Mouse (Mus musculus) ES-Bruce4 (cell line): ENCODE measurements around the gene Slc22a12. TPM values are rescaled to one million over a fixed set of nuclear protein-coding genes. Genes with fewer than 3 reads are reported as not detected.

Experiments used
- H3K27ac ChIP-seq: 2 replicates; pipeline ENCODE4 v1.5.1; 2012; ENCODE audit warnings: low read length, inconsistent platforms; ENCODE audit not compliant: insufficient read depth
- H3K27me3 ChIP-seq: 2 replicates; pipeline ENCODE4 v1.6.1; 2012; ENCODE audit warnings: mild to moderate bottlenecking, low read length, inconsistent platforms; ENCODE audit not compliant: control insufficient read depth, poor library complexity, insufficient read depth, severe bottlenecking
- H3K36me3 ChIP-seq: 2 replicates; pipeline ENCODE4 v1.6.1; 2012; ENCODE audit warnings: inconsistent platforms, mild to moderate bottlenecking, low read length, moderate library complexity; ENCODE audit not compliant: control insufficient read depth, poor library complexity, insufficient read depth, severe bottlenecking
- H3K4me1 ChIP-seq: one replicate; pipeline ENCODE4 v1.8.1; 2011; ENCODE audit warnings: low read length; ENCODE audit not compliant: control insufficient read depth, insufficient read depth
- H3K4me3 ChIP-seq: 2 replicates; pipeline ENCODE4 v1.5.1; 2011; ENCODE audit warnings: low read depth, mild to moderate bottlenecking, low read length
- H3K9ac ChIP-seq: 2 replicates; pipeline ENCODE4 v1.6.1; 2012; ENCODE audit warnings: low read depth, mild to moderate bottlenecking, inconsistent platforms; ENCODE audit not compliant: poor library complexity, severe bottlenecking
- H3K9me3 ChIP-seq: replicated peaks from 2 replicates; pipeline ENCODE4 v1.6.1; 2012; ENCODE audit warnings: mild to moderate bottlenecking, low read length, inconsistent platforms; ENCODE audit not compliant: control insufficient read depth, poor library complexity, insufficient read depth, severe bottlenecking
- CTCF ChIP-seq: IDR thresholded peaks from one replicate; pipeline ENCODE4 v1.8.1; 2011; ENCODE audit warnings: low read depth, low read length
- EP300 ChIP-seq: IDR thresholded peaks from 2 replicates; pipeline ENCODE4 v1.6.1; 2011; ENCODE audit warnings: low read depth, low read length; ENCODE audit not compliant: insufficient read depth
- POLR2A ChIP-seq: IDR thresholded peaks from one replicate; pipeline ENCODE4 v1.8.1; 2011; ENCODE audit warnings: low read length; ENCODE audit not compliant: insufficient read depth
- polyA plus RNA-seq: library from polyadenylated mRNA; stranded (reverse); fragments of >200 nt; gene quantifications from 2 replicates; pipeline ENCODE4 v1.2.4, GENCODE M21; 2011; ENCODE audit warnings: low read depth; ENCODE audit not compliant: missing spikeins, insufficient read depth, insufficient read length

Slc22a12 gene
- polyA plus RNA-seq, 1 experiment = not detected

GRCm38 (mm10) chr19:6544712-6545111 is 1.9 kb upstream of the Slc22a12 start:
- no peak overlapping the region for H3K9ac ChIP-seq
- no peaks in the 10 kb centered on the region for H3K27me3 ChIP-seq
- H3K4me3 ChIP-seq = no peak overlapping the region
- H3K9me3 ChIP-seq = no peaks in the 10 kb centered on the region
- H3K4me1 ChIP-seq = peaks cover 4% of the 10 kb centered on the region
- no peaks in the 10 kb centered on the region for H3K36me3 ChIP-seq
- TF ChIP-seq CTCF = no peak
- TF ChIP-seq POLR2A = no peak
- H3K27ac ChIP-seq = no peak overlapping the region

DNA sequence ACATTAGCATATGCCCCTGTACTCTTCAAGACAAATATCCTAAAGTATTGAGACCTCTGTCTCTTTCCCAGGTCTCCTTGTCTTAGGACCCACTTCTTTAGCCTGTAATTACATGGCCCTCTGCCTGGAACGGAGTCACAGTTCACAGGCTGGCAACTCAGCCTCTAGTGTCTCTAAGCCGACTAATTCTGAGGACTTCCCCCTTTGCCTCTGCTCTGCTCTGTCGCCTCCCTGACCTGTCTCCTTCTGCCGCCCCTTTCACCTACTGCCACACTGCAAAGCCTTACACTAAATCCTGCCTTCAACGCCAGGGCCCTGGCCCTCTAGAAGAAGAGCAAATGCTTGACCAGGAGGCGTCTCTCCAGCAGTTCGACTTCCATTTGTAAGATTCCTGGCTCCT is 686 bp upstream of the Slc22a12 start:
- Histone ChIP-seq H3K36me3 (no peaks in the 10 kb centered on the region), H3K4me1 (peaks cover 4% of the 10 kb centered on the region), H3K27me3 (no peaks in the 10 kb centered on the region), H3K9me3 (no peaks in the 10 kb centered on the region), H3K9ac (no peak overlapping the region), H3K27ac (no peak overlapping the region), H3K4me3 (no peak overlapping the region)
- no peak for TF ChIP-seq CTCF
- TF ChIP-seq EP300 = no peak
- TF ChIP-seq POLR2A = no peak

DNA sequence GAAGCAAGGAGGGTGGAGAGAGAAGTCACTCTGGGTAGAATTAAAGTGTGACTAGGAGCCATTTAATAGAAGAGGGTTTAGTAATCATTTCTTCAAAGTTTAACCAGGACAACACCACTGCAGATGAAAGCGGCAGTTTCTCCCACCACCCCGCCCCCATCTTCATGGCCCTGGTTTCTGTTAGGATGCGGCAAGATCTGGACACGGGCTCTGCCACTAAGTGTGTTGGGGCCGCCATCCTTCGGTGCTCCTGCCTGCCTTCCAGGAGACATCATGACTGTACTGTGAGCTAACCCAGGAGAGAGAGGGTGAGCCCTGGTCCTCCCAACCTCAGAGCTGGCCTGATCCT is 177 bp upstream of the Slc22a12 start:
- Histone ChIP-seq H3K27ac (no peak overlapping the region), H3K36me3 (no peaks in the 10 kb centered on the region), H3K9me3 (no peaks in the 10 kb centered on the region), H3K9ac (no peak overlapping the region), H3K4me1 (peaks cover 4% of the 10 kb centered on the region), H3K4me3 (no peak overlapping the region), H3K27me3 (no peaks in the 10 kb centered on the region)
- no peak for TF ChIP-seq EP300
- no peak for TF ChIP-seq POLR2A
- no peak for TF ChIP-seq CTCF

DNA sequence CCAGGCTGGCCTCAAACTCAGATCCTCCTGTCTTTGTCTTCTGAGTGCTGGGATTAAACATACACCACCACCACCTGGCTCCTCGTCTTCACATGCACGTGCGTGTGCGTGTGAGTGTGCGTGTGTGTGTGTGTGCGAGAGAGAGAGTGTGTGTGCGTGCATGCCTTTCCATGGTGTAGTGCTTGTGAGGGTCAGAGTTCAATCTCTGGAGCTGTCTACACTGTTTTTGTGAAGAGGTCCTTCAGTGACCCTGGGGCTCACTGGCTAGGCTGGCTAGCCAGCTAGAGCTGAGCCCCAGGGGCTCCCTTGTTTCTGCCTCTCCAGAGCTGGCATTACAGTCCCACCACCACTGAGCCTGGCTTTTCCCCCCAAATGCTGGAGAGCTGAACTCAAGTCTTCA is 1.3 kb downstream of the Slc22a12 start:
- Histone ChIP-seq H3K9me3 (no peaks in the 10 kb centered on the region), H3K27ac (no peak overlapping the region), H3K9ac (no peak overlapping the region), H3K4me3 (no peak overlapping the region), H3K4me1 (peaks cover 4% of the 10 kb centered on the region), H3K27me3 (no peaks in the 10 kb centered on the region), H3K36me3 (no peaks in the 10 kb centered on the region)
- TF ChIP-seq EP300 = no peak

- H3K4me3 ChIP-seq = no peak overlapping the region
- no peaks in the 10 kb centered on the region for H3K36me3 ChIP-seq
- H3K27me3 ChIP-seq = no peaks in the 10 kb centered on the region
- no peak overlapping the region for H3K27ac ChIP-seq
- no peaks in the 10 kb centered on the region for H3K9me3 ChIP-seq
- TF ChIP-seq POLR2A (no peak), CTCF (no peak), EP300 (no peak)
- peaks cover 4% of the 10 kb centered on the region for H3K4me1 ChIP-seq
- no peak overlapping the region for H3K9ac ChIP-seq
These were observed 2.6 kb downstream of the Slc22a12 start for GRCm38 (mm10) chr19:6540191-6540590.

GRCm38 (mm10) chr19:6539592-6539991 is 3.2 kb downstream of the Slc22a12 start:
- no peak overlapping the region for H3K4me3 ChIP-seq
- peaks cover 4% of the 10 kb centered on the region for H3K4me1 ChIP-seq
- no peaks in the 10 kb centered on the region for H3K9me3 ChIP-seq
- TF ChIP-seq CTCF = no peak
- TF ChIP-seq POLR2A = no peak
- TF ChIP-seq EP300 = no peak
- H3K27me3 ChIP-seq = no peaks in the 10 kb centered on the region
- no peak overlapping the region for H3K27ac ChIP-seq
- no peaks in the 10 kb centered on the region for H3K36me3 ChIP-seq
- no peak overlapping the region for H3K9ac ChIP-seq

- H3K9me3 ChIP-seq = no peaks in the 10 kb centered on the region
- H3K27me3 ChIP-seq = no peaks in the 10 kb centered on the region
- H3K4me3 ChIP-seq = no peak overlapping the region
- no peaks in the 10 kb centered on the region for H3K36me3 ChIP-seq
- H3K4me1 ChIP-seq = peaks cover 4% of the 10 kb centered on the region
- TF ChIP-seq EP300 = no peak
- no peak for TF ChIP-seq POLR2A
- no peak for TF ChIP-seq CTCF
- no peak overlapping the region for H3K27ac ChIP-seq
- no peak overlapping the region for H3K9ac ChIP-seq
These were observed 4.3 kb downstream of the Slc22a12 start for GRCm38 (mm10) chr19:6538546-6538945.
